Mouse (Mus musculus): ENCODE measurements around the gene Spaca3.

The Spaca3 gene

GRCm38 (mm10) chr11:80858065-80858464, at the start of gene Spaca3:
TSS of gene Spaca3 (plus strand) at chr11:80858365.
- no peak for DNase-seq (ENCODE audit: extremely low read depth, insufficient read length, low spot score)

GRCm38 (mm10) chr11:80808551-80809070, 49.6 kb upstream of the Spaca3 start:
- no peak for DNase-seq (ENCODE audit: extremely low read depth, insufficient read length, low spot score)

- DNase-seq (ENCODE audit: extremely low read depth, insufficient read length, low spot score): no peak
Measured at GRCm38 (mm10) chr11:80809666-80809992, 48.5 kb upstream of the Spaca3 start.

GRCm38 (mm10) chr11:80809993-80810821, 48.0 kb upstream of the Spaca3 start, which contains the start of gene Tmem98:
TSS of gene Tmem98 (plus strand) at chr11:80810175.
- peak; percentile 45 for DNase-seq (ENCODE audit: extremely low read depth, insufficient read length, low spot score)

DNA sequence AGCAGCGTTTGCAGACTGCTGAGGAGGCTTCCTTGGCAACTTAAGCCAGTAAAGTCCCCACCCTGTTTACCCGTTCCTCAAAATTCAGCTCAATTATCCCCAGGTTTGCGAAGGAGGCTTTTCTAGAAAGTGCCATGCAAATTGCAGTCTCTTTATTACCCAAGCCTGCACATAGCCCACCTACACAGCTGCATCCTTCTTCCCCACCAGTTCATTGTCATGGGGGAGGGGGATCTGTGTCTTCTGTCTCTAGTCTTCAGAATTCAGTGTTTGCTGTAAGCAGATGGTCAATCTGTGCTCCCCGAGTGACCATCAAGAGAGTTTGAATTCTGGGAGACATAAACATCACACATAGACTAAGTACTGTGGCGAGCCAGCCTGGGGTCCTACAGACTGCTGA, 47.0 kb upstream of the Spaca3 start:
- no peak for DNase-seq (ENCODE audit: extremely low read depth, insufficient read length, low spot score)

- DNase-seq (ENCODE audit: extremely low read depth, insufficient read length, low spot score): no peak
Measured at GRCm38 (mm10) chr11:80815354-80815753, 42.8 kb upstream of the Spaca3 start.

- DNase-seq (ENCODE audit: extremely low read depth, insufficient read length, low spot score): peak; percentile 29
Measured at GRCm38 (mm10) chr11:80818060-80818697, 40.0 kb upstream of the Spaca3 start.

DNA sequence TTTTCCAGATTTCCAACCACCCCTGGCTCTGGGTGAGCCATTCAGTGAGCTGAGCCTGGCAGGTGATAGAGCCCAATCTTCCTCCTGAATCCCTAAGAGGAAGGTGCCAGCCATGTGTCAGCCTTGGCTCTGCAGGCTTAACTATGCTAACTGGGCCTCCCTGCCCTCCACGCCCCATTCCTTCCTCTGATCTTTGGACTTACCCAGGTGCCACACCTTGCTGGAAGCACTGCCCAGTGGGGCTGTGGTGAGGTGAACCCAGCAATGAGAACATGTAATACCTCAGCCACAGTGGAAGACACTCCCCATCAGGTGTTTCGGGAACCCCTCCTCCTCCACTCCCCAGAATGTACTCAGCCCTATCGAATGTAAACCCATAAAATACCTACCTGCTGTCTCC, 38.1 kb upstream of the Spaca3 start:
- no peak for DNase-seq (ENCODE audit: extremely low read depth, insufficient read length, low spot score)

DNA sequence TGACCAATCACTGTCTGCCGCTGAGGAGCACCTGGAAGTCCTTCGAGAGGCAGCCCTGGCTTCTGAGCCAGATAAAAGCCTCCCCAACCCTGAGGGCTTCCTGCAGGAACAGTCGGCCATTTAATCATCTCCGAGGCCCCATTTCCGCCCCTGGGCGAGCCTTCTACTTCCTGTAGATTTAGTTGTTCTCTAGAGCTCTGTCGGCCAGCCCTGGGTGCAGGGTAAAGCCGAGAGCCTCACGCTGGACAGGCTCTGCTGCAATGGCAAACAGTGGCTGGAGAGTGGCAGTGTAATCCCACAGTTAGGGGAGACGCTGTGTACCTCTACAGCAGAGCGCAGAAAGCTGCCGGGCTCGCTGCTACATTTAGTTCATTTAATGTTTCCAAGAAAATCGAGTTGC, 36.9 kb upstream of the Spaca3 start:
- DNase-seq (ENCODE audit: extremely low read depth, insufficient read length, low spot score): no peak

DNA sequence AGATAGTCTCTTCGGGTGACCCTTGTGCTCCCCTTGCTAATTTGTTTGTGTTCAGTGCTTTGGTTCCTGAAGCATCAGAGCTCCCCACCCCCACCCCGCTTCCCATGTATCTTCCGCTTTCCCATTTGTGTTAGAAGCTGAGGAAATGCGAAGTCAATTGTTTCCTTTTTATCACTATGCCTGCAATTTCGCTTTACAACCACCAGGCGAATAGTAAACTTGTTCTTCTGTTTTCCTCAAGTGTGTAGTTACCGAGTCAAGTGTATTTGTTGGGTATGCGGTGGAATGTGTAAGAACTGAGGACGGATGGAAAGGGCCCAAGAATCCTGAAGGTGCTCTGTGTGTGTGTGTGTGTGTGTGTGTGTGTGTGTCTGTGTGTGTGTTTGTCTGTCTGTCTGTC, 36.4 kb upstream of the Spaca3 start:
- no peak for DNase-seq (ENCODE audit: extremely low read depth, insufficient read length, low spot score)

DNA sequence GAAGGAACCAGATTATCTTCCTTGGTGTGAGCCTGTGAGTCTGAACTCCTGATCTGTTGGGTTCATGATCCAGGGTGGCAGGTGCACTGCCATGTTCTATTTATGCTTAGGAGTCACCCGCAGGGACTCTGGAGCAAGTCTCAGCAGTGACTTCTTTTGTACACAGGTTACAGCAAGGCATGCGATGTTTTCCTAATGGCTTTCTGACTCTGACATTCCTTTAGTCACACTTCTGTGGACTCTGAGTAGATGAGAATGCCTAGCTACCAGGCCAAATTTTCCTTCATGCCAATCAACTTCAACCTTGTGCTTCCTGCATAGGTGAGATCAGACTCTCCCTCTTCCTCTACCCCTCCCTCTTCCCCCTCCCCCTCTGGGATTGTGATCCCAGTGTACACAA, 22.8 kb upstream of the Spaca3 start:
- no peak for DNase-seq (ENCODE audit: extremely low read depth, insufficient read length, low spot score)

- DNase-seq (ENCODE audit: extremely low read depth, insufficient read length, low spot score): no peak
Measured at GRCm38 (mm10) chr11:80835841-80836240, 22.3 kb upstream of the Spaca3 start.

DNA sequence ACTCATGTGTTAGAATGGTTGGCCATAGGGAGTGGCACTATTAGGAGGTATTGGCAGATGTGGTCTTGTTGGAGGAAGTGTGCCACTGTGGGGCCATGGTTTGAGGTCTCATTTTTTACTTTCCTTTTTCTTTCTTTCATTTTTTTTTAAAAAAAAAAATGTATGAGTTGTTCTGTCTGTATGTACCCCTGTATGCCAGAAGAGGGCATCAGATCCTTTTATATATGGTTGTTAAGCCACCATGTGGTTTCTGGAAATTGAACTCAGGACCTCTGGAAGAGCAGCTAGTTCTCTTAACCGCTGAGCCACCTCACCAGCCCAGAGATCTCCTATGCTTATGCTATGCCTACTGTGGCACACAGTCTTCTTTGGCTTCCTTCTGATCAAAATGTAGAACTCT, 19.4 kb upstream of the Spaca3 start:
- no peak for DNase-seq (ENCODE audit: extremely low read depth, insufficient read length, low spot score)

DNA sequence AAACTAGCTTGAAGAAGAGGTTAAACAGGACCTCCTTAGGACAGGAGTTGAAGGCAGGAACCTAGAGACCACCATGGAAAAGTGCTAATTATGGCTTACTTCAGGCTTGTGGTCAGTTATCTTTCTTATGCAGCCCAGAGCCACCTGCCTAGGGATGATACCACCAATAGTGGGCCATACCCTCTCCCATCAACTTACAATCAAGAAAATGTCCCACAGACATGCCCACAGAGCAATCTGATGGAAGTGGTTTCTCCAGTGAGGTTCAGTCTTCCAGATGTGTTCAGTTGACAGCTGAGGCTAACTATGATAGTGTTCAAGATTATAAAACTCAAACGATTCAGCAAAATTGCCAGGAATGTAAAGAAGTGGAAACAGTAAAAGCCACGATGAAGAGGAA, 14.7 kb upstream of the Spaca3 start:
- DNase-seq (ENCODE audit: extremely low read depth, insufficient read length, low spot score): no peak

DNA sequence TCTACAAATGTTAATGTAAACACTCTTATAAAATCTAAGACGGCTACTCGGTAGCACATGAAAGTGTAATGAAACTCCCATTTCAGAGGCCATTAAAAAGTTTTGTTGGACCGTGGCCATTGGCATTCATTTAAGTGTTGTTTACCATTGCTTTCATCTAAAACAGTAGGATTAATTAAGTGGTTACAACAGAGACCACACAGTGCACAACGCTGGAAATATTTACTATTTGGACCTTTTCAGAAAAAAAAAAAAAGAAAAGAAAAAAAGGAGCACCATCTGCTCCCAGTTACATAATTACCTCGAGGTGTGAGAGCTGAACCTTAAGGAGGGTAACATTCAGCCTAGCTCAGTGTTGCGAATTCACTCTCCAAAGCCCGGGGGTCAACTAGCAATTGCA, 12.7 kb upstream of the Spaca3 start:
- DNase-seq (ENCODE audit: extremely low read depth, insufficient read length, low spot score): no peak

DNA sequence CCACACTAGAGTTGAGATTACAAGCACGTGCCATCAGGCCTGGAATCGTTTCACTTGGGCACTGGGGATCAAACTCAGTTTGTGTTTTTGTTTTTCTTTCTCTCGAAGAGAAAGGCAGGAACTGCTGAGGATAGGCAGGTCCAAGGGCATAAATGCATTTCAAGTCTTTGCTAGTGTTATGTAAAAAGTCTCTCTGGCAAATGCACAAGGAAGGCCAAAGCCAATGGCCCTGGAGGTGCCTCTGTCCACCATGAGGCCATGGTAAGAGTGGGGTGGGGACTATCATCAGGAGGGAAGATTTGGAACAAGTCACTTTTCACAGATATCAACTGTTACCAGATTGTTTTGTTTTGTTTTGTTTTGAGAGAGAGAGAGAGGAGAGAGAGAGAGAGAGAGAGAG, 12.1 kb upstream of the Spaca3 start:
- DNase-seq (ENCODE audit: extremely low read depth, insufficient read length, low spot score): no peak

- no peak for DNase-seq (ENCODE audit: extremely low read depth, insufficient read length, low spot score)
Measured at GRCm38 (mm10) chr11:80848131-80848530, 10.0 kb upstream of the Spaca3 start.

- DNase-seq (ENCODE audit: extremely low read depth, insufficient read length, low spot score): no peak
Measured at GRCm38 (mm10) chr11:80851859-80852258, 6.3 kb upstream of the Spaca3 start.

DNA sequence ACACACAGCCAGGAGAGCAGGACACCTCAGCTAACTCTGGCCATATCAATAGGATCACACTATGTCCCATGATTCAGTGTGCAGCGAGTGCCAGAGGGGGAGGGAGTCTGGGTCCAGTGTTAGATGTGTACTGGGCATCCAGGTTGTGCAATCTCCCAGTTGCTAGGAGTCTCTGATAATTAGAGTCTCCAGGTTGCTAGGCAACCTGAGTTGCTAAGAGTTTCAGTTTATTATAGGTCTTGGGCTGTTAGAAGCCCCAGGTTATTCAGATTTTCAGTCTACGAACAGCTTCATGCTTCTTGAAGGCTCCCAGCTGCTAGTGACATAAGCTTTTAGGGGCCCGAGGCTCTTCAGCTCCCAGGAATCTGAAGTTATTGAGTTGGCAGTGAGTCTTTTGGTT, 5.2 kb upstream of the Spaca3 start:
- DNase-seq (ENCODE audit: extremely low read depth, insufficient read length, low spot score): no peak

DNA sequence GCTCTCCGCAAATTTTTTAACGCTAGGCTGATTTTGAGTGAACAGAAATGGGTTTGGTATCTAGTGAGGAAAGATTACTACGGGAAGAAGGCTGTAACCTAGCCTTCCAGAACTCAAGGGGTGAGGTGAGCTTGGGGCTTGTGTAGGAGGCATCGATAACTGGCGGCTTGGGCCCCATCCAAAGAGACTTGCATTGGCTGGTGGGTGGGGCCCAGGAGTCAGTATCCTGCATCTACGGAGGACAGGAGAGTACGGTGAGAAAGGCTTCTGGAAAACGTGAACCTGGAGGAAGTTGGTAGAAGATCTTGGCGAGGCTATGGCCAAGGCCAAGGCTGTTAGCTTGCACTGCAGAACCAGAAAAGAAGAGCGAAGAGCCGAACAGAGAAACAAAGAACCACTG, 3.7 kb upstream of the Spaca3 start:
- DNase-seq (ENCODE audit: extremely low read depth, insufficient read length, low spot score): no peak

DNA sequence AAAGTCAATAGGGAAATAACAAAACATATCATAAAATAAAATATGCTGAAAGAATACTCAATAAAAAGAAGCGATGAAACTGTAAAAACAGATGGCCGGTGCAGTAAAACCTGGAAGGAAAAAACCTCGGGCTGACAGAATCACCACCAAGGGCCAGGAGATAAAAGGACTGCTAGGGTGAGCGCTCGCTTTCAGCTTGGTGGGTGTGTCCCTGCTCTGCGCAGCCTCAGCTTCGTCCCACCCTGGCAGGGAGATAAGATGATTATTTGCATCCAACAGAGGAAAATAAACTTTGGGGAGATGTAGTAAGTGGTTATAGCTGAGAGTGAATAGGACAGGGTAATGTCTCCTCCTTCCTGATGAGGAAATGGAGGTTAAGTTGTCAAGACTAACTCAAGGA, 3.3 kb upstream of the Spaca3 start:
- no peak for DNase-seq (ENCODE audit: extremely low read depth, insufficient read length, low spot score)

GRCm38 (mm10) chr11:80856827-80857226, 1.3 kb upstream of the Spaca3 start:
- DNase-seq (ENCODE audit: extremely low read depth, insufficient read length, low spot score): no peak

Data from 3134 (cell line).